Mouse (Mus musculus): ENCODE data around the gene Gprc5b. TPM values are rescaled to one million over a fixed set of nuclear protein-coding genes. Genes with fewer than 3 reads are reported as not detected.

The Gprc5b gene
- total RNA-seq, 1 experiment from 2014 or later: 102 TPM

- no peak for DNase-seq
Observed at GRCm38 (mm10) chr7:118949749-118950148, 45.3 kb downstream of the Gprc5b start.

- no peak for DNase-seq
Observed at GRCm38 (mm10) chr7:118948677-118949282, 46.2 kb downstream of the Gprc5b start.

- no peak for DNase-seq
Observed at GRCm38 (mm10) chr7:118947241-118947640, 47.8 kb downstream of the Gprc5b start.

GRCm38 (mm10) chr7:118944884-118945283 lies 50.1 kb downstream of the Gprc5b start:
- DNase-seq: no peak

GRCm38 (mm10) chr7:118943170-118943569 lies 51.8 kb downstream of the Gprc5b start:
- no peak for DNase-seq

GRCm38 (mm10) chr7:118942297-118942696 lies 52.7 kb downstream of the Gprc5b start:
- DNase-seq: no peak

- no peak for DNase-seq
Observed at GRCm38 (mm10) chr7:118937469-118938387, 57.3 kb downstream of the Gprc5b start.

- DNase-seq: no peak
Observed at GRCm38 (mm10) chr7:118936844-118937243, 58.2 kb downstream of the Gprc5b start.

- peak; percentile 66 for DNase-seq
Observed at GRCm38 (mm10) chr7:118935306-118935705, 59.7 kb downstream of the Gprc5b start.

GRCm38 (mm10) chr7:118931502-118932395 lies 63.3 kb downstream of the Gprc5b start:
- DNase-seq: no peak

GRCm38 (mm10) chr7:118929601-118930311 lies 65.3 kb downstream of the Gprc5b start:
- DNase-seq: peak; percentile 46

GRCm38 (mm10) chr7:118928916-118929315 lies 66.1 kb downstream of the Gprc5b start:
- DNase-seq: no peak

- DNase-seq: no peak
Observed at GRCm38 (mm10) chr7:118928316-118928715, 66.7 kb downstream of the Gprc5b start.

GRCm38 (mm10) chr7:118927279-118927678 lies 67.7 kb downstream of the Gprc5b start:
- DNase-seq: no peak

GRCm38 (mm10) chr7:118926516-118927260 lies 68.3 kb downstream of the Gprc5b start:
- no peak for DNase-seq

GRCm38 (mm10) chr7:118925547-118925946 lies 69.5 kb downstream of the Gprc5b start:
- DNase-seq: no peak

GRCm38 (mm10) chr7:118922441-118923202 lies 72.4 kb downstream of the Gprc5b start:
- no peak for DNase-seq

All from adrenal gland, postnatal 25 days (tissue).